Mouse (Mus musculus) left cerebral cortex, postnatal 25 days (tissue): ENCODE results near the gene Prickle4. TPM values are rescaled to one million over a fixed set of nuclear protein-coding genes. Genes with fewer than 3 reads are reported as not detected.

Source experiments
- DNase-seq, 2 experiments: peaks; one replicate each; pipeline ENCODE4 v3.0.0; 2022; ENCODE audit warnings: low spot score in 2 of 2, mixed read lengths in 1 of 2
- intact Hi-C: fragments of 180-260 bp; cut with DNase I; formaldehyde crosslinking; loops from one replicate; pipeline ENCODE4 v1.15.1; 2025
- total RNA-seq, 2 experiments: library from RNA; stranded (reverse); gene quantifications; 2 replicates each; pipeline ENCODE4 v1.2.3; 2021

The Prickle4 gene
- 1 to 10 TPM; 4.2 to 5.7 TPM for total RNA-seq

GRCm38 (mm10) chr17:47694503-47695336 is at the start of gene Prickle4:
Gene Prickle4 (minus strand): TSS chr17:47694736.
- intact Hi-C loops: loop anchor here (5.0 kb wide), 2 partner anchors 322 to 408 kb away; no protein-coding TSS in a partner anchor
- peak; percentile 96 to 97 for DNase-seq

GRCm38 (mm10) chr17:47744086-47744485 is 49.5 kb upstream of the Prickle4 start:
- no peak for DNase-seq
- intact Hi-C loops: no loop called here

- DNase-seq: no peak
- intact Hi-C loops: no loop called here
These were observed 48.6 kb upstream of the Prickle4 start for GRCm38 (mm10) chr17:47742991-47743734.

GRCm38 (mm10) chr17:47740186-47740585 is 45.6 kb upstream of the Prickle4 start:
- intact Hi-C loops: no loop called here

GRCm38 (mm10) chr17:47738879-47739798 is 44.6 kb upstream of the Prickle4 start:
- intact Hi-C loops: loop anchor here (5.0 kb wide), 1 partner anchor 138 kb away; no protein-coding TSS in a partner anchor
- no peak for DNase-seq

More at GRCm38 (mm10) chr17:47740186-47740585, 45.6 kb upstream of the Prickle4 start:
- no peak for DNase-seq

- intact Hi-C loops: loop anchor here (5.0 kb wide), 1 partner anchor 139 kb away; no protein-coding TSS in a partner anchor
These were observed 43.7 kb upstream of the Prickle4 start for GRCm38 (mm10) chr17:47738066-47738878.

GRCm38 (mm10) chr17:47737271-47738065 is 42.9 kb upstream of the Prickle4 start:
- peak; percentile 73 for DNase-seq
- intact Hi-C loops: loop anchor here (5.0 kb wide), 1 partner anchor 140 kb away; no protein-coding TSS in a partner anchor

More at GRCm38 (mm10) chr17:47738066-47738878, 43.7 kb upstream of the Prickle4 start:
- DNase-seq: no peak

GRCm38 (mm10) chr17:47736856-47737255 is 42.3 kb upstream of the Prickle4 start, which contains the start of gene Tfeb:
Gene Tfeb (plus strand): TSS chr17:47737030.
- intact Hi-C loops: loop anchor here (5.0 kb wide), 1 partner anchor 140 kb away; no protein-coding TSS in a partner anchor
- peak; percentile 95 to 97 for DNase-seq

- intact Hi-C loops: loop anchor here (5.0 kb wide), 1 partner anchor 142 kb away; no protein-coding TSS in a partner anchor
- DNase-seq: no peak
These were observed 41.1 kb upstream of the Prickle4 start for GRCm38 (mm10) chr17:47735553-47736100.

- intact Hi-C loops: no loop called here
- no peak for DNase-seq
These were observed 36.4 kb upstream of the Prickle4 start for GRCm38 (mm10) chr17:47730633-47731575.

GRCm38 (mm10) chr17:47726566-47726965 is 32.0 kb upstream of the Prickle4 start, which contains the start of gene Pgc:
Gene Pgc (plus strand): TSS chr17:47726842.
- intact Hi-C loops: no loop called here

GRCm38 (mm10) chr17:47721183-47721582 is 26.6 kb upstream of the Prickle4 start:
- no peak for DNase-seq

More at GRCm38 (mm10) chr17:47726566-47726965, 32.0 kb upstream of the Prickle4 start, which contains the start of gene Pgc:
- no peak for DNase-seq

GRCm38 (mm10) chr17:47715037-47715436 is 20.5 kb upstream of the Prickle4 start:
- DNase-seq: no peak

More at GRCm38 (mm10) chr17:47721183-47721582, 26.6 kb upstream of the Prickle4 start:
- intact Hi-C loops: no loop called here

GRCm38 (mm10) chr17:47712889-47713571 is 18.5 kb upstream of the Prickle4 start:
- DNase-seq: no peak
- intact Hi-C loops: no loop called here

More at GRCm38 (mm10) chr17:47715037-47715436, 20.5 kb upstream of the Prickle4 start:
- intact Hi-C loops: no loop called here

- intact Hi-C loops: no loop called here
These were observed 17.3 kb upstream of the Prickle4 start for GRCm38 (mm10) chr17:47711883-47712282.

More at GRCm38 (mm10) chr17:47711883-47712282, 17.3 kb upstream of the Prickle4 start:
- no peak for DNase-seq
